Mouse (Mus musculus): ENCODE measurements around the gene Bpnt1. TPM values are rescaled to one million over a fixed set of nuclear protein-coding genes. Genes with fewer than 3 reads are reported as not detected.
"Not testable (repeated sequence)": the region's sequence is repeated elsewhere in the genome, so short reads cannot be mapped to it uniquely, and the experiment has no call there.

Gene Bpnt1
- polyA plus RNA-seq, 1 experiment from 2014 or later: 41.2 TPM

DNA sequence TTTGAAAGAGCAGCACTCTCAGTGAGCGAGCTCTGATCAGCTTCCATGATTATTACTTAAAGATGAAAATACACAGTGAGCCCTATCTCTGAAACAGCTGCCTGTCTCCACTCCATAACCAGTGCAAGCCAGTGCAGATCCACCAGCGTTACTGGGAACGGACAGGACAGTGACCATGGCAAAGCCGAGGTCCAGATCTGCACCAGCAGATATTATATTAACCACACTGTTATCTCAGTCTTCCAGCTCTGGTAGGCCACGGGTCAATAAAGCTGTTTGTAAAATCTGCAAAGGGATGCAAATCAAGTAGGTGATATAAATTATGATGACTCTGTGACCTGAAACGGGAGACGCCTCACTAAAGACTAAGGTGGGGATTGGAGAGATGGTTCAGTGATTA is 24.3 kb upstream of the Bpnt1 start:
- Histone ChIP-seq H3K27ac (no peak overlapping the region), H3K9ac (no peak overlapping the region), H3K27me3 (replicated peaks) (no peaks in the 10 kb centered on the region), H3K9me3 (no peaks in the 10 kb centered on the region), H3K4me3 (no peak overlapping the region), H3K4me1 (no peaks in the 10 kb centered on the region), H3K4me2 (replicated peaks) (no peak overlapping the region), H3K36me3 (peaks cover 38% of the 10 kb centered on the region)
- no peak for ATAC-seq (ENCODE audit: low FRiP score, low read depth)
- WGBS: 93% methylated on average over 7 of the region's 7 CpGs

DNA sequence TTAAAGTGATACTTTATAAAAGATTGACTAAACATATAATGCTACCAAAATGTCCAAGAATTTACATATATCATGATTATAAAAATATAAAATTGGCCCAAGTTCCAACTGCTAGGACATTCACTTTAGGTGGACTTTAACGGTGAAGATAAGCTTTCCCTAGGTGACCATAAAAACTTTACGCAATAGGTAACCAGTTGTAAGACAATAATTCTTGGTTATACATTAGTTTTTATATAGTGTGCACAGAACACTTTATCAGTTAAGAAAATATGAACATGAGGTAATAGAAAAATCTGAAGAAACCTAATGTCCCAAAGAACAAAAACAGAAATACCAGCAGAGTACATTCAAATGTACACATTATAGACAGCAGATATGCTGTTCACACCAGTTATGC is 23.6 kb upstream of the Bpnt1 start:
- no peak overlapping the region for H3K9ac ChIP-seq
- ATAC-seq (ENCODE audit: low FRiP score, low read depth): no peak
- H3K4me1 ChIP-seq: no peaks in the 10 kb centered on the region
- no peaks in the 10 kb centered on the region for H3K9me3 ChIP-seq
- H3K4me2 ChIP-seq (replicated peaks): no peak overlapping the region
- H3K36me3 ChIP-seq: peaks cover 34% of the 10 kb centered on the region
- H3K27me3 ChIP-seq (replicated peaks): no peaks in the 10 kb centered on the region
- H3K4me3 ChIP-seq: no peak overlapping the region
- H3K27ac ChIP-seq: no peak overlapping the region
- WGBS: 95% methylated on average over 2 of the region's 2 CpGs

DNA sequence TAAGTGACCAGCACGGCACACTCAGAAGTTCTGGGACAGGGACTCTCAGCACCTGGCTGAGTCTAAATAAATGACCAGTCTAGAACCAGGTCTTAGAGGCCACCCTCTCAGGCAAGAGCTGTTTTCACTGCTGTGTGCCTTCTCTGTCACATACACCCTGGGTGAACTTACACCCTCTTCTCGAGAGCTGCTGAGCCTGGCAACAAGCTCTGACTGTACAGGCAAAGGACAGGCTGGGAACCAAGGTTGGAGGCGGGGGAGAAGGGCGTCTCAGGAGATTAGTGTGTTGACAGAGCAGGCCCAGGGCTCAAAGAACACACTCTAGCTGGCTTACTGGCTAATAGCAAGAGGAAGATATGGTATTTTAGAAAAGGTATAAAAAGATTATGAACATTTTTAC is 23.0 kb upstream of the Bpnt1 start:
- 88% methylated on average over 4 of the region's 4 CpGs for WGBS
- Histone ChIP-seq H3K4me3 (no peak overlapping the region), H3K9ac (no peak overlapping the region), H3K27me3 (replicated peaks) (no peaks in the 10 kb centered on the region), H3K4me2 (replicated peaks) (no peak overlapping the region), H3K27ac (no peak overlapping the region), H3K36me3 (peaks cover 37% of the 10 kb centered on the region), H3K9me3 (no peaks in the 10 kb centered on the region), H3K4me1 (no peaks in the 10 kb centered on the region)
- ATAC-seq (ENCODE audit: low FRiP score, low read depth): no peak

DNA sequence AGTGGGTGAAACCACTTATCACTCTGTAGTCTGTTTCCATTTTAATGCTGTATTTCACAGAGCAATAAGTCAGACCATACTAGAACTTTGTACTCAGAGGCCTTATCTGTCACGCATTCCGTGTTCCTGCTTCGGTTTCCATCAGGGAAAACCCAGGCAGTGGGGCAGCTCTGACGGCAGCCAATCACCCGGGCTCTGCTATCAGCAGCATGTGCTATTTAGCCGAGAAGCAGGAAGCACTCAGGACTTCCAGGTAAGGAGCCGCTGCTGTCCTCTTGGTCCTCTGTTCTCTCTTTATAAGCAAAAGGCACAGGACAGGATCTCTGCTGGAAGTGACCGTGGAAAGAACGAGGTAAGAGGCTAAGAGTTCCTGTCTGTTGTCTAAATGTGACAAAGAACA is 20.0 kb upstream of the Bpnt1 start:
- no peak for ATAC-seq (ENCODE audit: low FRiP score, low read depth)
- Histone ChIP-seq H3K27me3 (replicated peaks) (no peaks in the 10 kb centered on the region), H3K36me3 (peaks cover 46% of the 10 kb centered on the region), H3K9me3 (no peaks in the 10 kb centered on the region), H3K27ac (no peak overlapping the region), H3K9ac (no peak overlapping the region), H3K4me2 (replicated peaks) (no peak overlapping the region), H3K4me1 (no peaks in the 10 kb centered on the region), H3K4me3 (no peak overlapping the region)
- WGBS: 92% methylated on average over 9 of the region's 9 CpGs

DNA sequence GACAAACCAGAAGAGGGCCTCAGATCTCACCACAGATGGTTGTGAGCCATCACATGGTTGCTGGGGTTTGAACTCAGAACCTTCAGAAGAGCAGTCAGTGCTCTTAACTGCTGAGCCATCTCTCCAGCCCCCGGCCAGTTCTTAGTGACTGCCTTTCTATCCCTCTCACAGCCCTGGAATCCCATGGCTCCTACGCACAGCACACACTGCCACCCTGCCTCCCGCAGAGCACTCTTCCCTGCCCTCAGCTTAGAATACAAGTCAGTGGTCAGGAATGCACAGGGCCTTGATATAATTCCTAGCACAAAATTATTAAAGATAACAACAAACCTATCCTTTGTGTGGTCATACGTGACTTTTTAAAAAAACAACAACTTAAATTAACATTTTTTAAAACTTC is 17.4 kb upstream of the Bpnt1 start:
- Histone ChIP-seq H3K27ac (no peak overlapping the region), H3K27me3 (replicated peaks) (no peaks in the 10 kb centered on the region), H3K9ac (no peak overlapping the region), H3K4me2 (replicated peaks) (no peak overlapping the region), H3K9me3 (no peaks in the 10 kb centered on the region), H3K4me3 (no peak overlapping the region), H3K36me3 (peaks cover 53% of the 10 kb centered on the region), H3K4me1 (no peaks in the 10 kb centered on the region)
- ATAC-seq (ENCODE audit: low FRiP score, low read depth): no peak
- 95% methylated on average over 4 of the region's 4 CpGs for WGBS

DNA sequence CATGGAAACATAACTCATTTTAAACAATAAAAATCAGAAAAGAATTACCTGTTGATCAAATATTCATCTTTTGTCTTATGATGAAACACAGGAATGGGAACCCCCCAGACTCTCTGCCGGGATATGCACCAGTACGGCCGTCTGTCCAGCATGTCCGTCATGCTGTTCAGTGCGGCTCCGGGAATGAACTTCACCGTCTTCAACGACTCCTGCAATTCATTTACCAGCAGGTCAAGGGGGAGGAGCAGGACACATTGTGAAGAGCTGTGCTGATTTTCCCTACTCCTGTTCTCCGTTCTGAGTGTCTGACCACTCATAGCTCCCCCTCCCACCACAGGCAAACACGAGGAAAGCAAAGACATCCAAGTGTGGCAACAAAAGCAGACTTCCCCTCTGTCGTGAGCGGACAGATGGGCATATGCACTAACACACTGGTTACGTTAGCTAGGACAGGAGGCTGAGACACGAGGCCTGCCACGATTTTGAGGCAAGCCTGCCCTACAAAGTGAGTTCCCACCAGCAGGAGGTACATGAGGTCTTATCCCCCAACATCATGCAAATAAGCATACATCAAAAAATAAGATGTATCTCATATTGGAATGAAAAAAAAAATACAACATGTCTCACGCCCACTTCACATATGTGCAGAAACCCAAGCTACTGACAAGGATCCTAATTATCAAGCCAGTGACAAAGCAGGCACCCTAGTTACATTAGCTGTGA is 15.9 kb upstream of the Bpnt1 start:
- Histone ChIP-seq H3K4me3 (no peak overlapping the region), H3K9me3 (no peaks in the 10 kb centered on the region), H3K9ac (no peak overlapping the region), H3K4me2 (replicated peaks) (no peak overlapping the region), H3K27ac (no peak overlapping the region), H3K4me1 (no peaks in the 10 kb centered on the region), H3K36me3 (peaks cover 63% of the 10 kb centered on the region), H3K27me3 (replicated peaks) (no peaks in the 10 kb centered on the region)
- 87% methylated on average over 16 of the region's 16 CpGs for WGBS
- ATAC-seq (ENCODE audit: low FRiP score, low read depth): no peak

DNA sequence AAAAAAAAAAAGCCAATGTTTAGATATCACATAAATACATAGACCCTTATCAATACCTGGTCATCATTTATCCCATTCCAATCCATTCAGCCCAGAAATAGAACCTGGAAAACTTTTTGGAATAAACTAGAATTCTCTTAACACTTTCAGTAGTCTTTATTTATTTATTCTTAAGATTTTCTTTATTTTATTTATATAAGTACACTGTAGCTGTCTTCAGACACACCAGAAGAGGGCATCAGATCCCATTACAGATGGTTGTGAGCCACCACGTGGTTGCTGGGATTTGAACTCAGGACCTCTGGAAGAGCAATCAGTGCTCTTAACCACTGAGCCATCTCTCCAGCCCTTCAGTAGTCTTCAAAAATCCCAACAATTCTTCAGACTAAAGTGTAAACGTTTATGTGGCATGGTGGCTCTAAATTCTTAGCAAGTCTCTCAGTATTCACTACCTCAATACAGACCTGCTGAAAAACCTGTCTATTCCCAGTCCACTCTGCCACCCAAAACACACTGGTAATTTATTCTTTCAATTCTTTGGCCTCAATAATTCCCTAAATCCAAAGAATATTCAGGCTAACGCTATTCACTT is 4.1 kb upstream of the Bpnt1 start:
- WGBS: 69% methylated on average over 3 of the region's 3 CpGs
- Histone ChIP-seq H3K36me3 (peaks cover 32% of the 10 kb centered on the region), H3K4me2 (replicated peaks) (peak overlapping the region; percentile 76), H3K4me1 (peaks cover 11% of the 10 kb centered on the region)
- H3K9ac ChIP-seq; H3K4me3 ChIP-seq; H3K27me3 ChIP-seq (replicated peaks); ATAC-seq (ENCODE audit: low FRiP score, low read depth); H3K9me3 ChIP-seq; H3K27ac ChIP-seq: not testable (repeated sequence)

DNA sequence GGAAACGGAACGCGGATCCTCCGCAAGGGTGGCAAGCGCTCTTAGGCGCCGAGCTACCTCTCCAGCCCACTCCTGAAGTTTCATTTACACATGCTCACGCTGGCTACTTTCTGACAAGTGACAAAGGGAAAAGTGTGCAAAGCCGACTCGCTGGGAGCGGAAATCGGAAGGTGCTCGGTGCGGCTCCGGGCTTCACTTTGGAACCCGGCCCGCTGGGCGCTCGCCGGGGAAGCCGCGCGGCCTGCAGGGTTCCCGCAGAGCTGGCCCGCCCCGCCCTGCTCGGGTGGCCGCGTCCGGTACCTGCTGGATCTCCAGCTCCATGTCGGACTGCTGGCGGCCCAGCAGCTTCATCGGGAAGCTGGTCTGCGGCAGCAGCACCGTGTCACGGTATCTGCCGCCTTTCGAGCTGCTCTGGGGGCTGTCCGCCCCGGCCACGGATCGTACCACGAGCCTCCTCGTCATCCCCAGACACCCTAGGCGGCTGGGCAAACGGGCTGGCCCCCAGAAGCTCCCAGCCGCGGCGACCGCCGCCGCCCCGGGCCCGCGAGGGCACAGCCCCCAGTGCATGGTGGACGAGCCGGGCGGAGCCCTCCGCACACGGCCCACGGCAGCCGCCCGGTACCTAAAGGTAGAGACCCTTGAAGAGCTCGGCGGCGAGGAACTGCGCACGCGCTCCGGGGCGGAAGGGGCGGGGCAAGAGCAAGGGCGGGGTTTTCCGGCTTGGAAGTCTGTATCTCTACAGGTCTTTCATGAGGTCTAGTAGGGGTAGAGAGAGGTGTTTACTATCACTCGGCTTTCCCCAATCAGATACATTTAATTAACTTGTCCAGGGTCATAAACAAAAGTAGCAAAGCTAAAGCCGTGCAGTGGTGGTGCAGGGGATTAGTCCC is 3.0 kb upstream of the Bpnt1 start, which contains the start of gene Iars2:
Iars2 (minus strand) TSS at position 676 of the 890 bp plus-strand sequence.
- Histone ChIP-seq H3K36me3 (peaks cover 20% of the 10 kb centered on the region), H3K27me3 (replicated peaks) (no peaks in the 10 kb centered on the region), H3K4me3 (peak within 1 kb of the TSS; percentile 89), H3K27ac (peak within 1 kb of the TSS; percentile 75), H3K4me2 (replicated peaks) (peak within 1 kb of the TSS; percentile 76), H3K9ac (peak within 1 kb of the TSS; percentile 87), H3K4me1 (peaks cover 14% of the 10 kb centered on the region), H3K9me3 (no peaks in the 10 kb centered on the region)
- peak; percentile 87 for ATAC-seq (ENCODE audit: low FRiP score, low read depth)
- under 1% methylated on average over 76 of the region's 76 CpGs for WGBS

DNA sequence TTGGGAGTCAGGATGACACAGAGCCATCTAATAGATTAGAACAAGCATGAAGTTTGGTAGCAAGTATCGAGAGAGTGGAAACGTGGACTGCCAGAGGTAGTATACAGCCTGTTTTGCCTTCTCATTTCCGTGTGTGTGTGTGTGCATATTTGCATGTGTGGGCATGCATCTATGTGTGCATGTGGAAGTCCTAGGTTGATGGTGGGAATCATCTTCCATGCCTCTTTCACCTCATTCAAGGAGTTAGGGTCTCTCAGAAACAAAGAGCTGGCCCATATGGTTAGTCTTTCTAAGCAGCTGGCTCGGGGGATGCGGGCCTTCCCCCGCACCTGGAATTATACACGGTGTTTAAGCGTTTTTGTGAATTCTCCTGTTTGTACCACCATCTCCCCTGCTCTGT is 2.1 kb upstream of the Bpnt1 start:
- no peak for ATAC-seq (ENCODE audit: low FRiP score, low read depth)
- Histone ChIP-seq H3K4me1 (peaks cover 14% of the 10 kb centered on the region), H3K9ac (no peak overlapping the region), H3K4me3 (no peak overlapping the region), H3K9me3 (no peaks in the 10 kb centered on the region), H3K4me2 (replicated peaks) (peak overlapping the region; percentile 76), H3K36me3 (peaks cover 16% of the 10 kb centered on the region), H3K27ac (no peak overlapping the region), H3K27me3 (replicated peaks) (no peaks in the 10 kb centered on the region)
- WGBS: 93% methylated on average over 8 of the region's 8 CpGs

DNA sequence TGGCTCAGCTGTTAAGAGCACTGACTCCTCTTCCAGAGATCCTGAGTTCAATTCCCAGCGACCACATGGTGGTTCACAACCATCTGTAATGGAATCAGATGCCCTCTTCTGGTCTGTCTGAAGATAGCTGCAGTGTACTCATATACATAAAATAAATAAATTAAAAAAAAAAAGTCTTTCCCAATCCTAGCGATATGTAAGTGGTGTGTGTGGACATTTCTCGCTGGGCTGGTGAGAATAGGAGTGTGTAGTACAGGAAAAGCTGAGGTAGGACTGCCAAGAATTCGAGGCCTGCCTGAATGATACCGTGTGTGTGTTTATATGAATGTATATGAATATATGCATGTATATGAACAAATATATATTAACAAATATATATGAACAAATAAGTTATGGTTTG is 585 bp upstream of the Bpnt1 start:
- Histone ChIP-seq H3K4me2 (replicated peaks) (peak overlapping the region; percentile 72; the same call in 1 of the 2 replicates), H3K4me3 (no peak overlapping the region), H3K9ac (no peak overlapping the region), H3K27me3 (replicated peaks) (no peaks in the 10 kb centered on the region), H3K36me3 (peaks cover 9% of the 10 kb centered on the region), H3K4me1 (peaks cover 17% of the 10 kb centered on the region), H3K9me3 (no peaks in the 10 kb centered on the region), H3K27ac (no peak overlapping the region)
- 55% methylated on average over 5 of the region's 5 CpGs for WGBS
- ATAC-seq (ENCODE audit: low FRiP score, low read depth): no peak

DNA sequence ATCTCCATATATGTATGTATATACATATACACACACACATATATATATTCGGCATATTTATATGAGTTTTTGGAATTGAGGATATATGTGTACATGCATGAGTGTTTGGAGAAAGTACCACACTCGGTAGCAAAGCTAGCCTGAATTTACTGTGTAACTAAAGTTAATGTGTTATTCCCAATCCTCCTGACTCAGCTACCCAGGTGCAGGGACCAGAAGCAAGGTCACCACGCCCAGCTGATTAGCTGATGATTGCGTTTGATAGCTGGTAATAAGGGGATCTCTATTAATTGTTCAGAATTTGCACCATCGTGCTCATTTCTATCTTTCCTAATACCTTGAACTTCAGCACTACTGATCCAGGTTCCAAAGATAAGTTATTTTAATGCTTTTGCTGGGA is 1.7 kb downstream of the Bpnt1 start:
- H3K9ac ChIP-seq: no peak overlapping the region

DNA sequence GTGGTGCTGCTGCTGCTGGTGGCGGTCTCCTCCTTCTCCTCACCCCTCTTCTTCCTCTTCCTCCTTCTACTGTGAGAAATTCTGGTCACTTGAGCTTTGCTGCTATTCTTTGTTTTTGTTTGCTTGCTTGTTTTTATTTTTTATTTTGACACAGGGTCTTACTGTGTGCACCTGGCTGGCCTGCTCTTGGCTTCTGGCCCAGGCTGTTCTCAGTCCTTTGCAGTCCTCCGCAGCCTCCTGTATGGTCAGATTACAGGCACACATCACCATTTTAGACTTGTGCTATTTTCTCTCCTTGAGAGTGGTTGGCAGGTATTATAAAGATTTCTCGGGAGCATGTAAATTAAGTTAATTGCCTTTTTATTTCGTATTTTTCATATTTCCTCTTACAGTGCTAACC is 2.2 kb downstream of the Bpnt1 start:
- Histone ChIP-seq H3K27me3 (replicated peaks) (no peaks in the 10 kb centered on the region), H3K4me2 (replicated peaks) (no peak overlapping the region), H3K4me1 (peaks cover 10% of the 10 kb centered on the region), H3K4me3 (no peak overlapping the region), H3K36me3 (no peaks in the 10 kb centered on the region; the same call in 1 of the 2 replicates), H3K27ac (no peak overlapping the region), H3K9ac (no peak overlapping the region), H3K9me3 (no peaks in the 10 kb centered on the region)
- ATAC-seq (ENCODE audit: low FRiP score, low read depth): no peak
- WGBS: 90% methylated on average over 4 of the region's 4 CpGs

More for the DNA sequence above, 1.7 kb downstream of the Bpnt1 start:
- H3K9me3 ChIP-seq: no peaks in the 10 kb centered on the region
- H3K27ac ChIP-seq: no peak overlapping the region
- no peak overlapping the region for H3K4me3 ChIP-seq
- no peaks in the 10 kb centered on the region for H3K36me3 ChIP-seq
- ATAC-seq (ENCODE audit: low FRiP score, low read depth): no peak
- H3K27me3 ChIP-seq (replicated peaks): no peaks in the 10 kb centered on the region
- WGBS: 90% methylated on average over 5 of the region's 5 CpGs
- H3K4me1 ChIP-seq: peaks cover 10% of the 10 kb centered on the region
- H3K4me2 ChIP-seq (replicated peaks): no peak overlapping the region
